Mouse (Mus musculus) thymus, postnatal 14 days (tissue): Measurements from ENCODE around the gene Adam12.

ENCODE experiments used
- DNase-seq: peaks from one replicate; pipeline ENCODE4 v3.0.0; 2021

Adam12 gene

GRCm38 (mm10) chr7:134231378-134232346 is at the start of gene Adam12:
Adam12 (minus strand) TSS chr7:134232146.
- DNase-seq = peak; percentile 54

DNA sequence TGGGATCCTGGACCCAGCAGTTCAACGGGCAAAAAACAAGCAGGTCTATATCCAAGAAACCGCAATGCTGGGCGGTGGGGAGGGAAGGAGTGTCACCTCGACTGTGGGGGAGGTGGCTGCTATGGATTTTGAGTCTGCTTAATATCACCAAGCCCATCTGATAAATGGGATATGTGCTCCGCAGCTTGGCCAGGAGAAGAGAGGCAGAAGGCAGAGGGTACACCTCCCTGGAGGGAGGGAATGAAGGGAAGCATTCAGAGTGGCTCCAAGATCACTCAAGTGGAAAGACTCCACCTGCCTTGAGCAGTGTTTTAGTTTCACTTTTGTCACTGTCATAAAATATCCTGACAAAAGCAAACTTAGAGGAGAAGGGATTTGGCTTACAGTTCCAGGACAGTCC is 41.0 kb upstream of the Adam12 start:
- no peak for DNase-seq

DNA sequence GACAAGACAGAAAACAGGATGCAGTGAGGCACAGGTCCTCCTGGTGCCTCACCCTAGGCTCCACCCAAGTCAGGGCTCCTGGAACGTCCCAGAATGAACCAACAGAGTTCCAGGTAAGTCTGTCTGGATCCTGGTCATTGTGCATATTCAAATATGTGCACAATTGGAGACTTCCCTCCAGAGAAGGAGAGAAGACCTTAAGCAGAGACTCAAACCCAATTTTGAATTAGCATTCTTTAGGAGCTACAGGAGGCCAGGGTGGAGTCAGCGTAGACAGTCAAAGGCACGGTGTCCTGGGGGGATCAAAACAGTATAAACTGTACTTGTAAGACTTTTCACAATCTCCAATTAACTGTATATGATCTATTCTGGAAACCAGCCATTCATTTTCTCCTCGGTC is 40.5 kb upstream of the Adam12 start:
- no peak for DNase-seq

DNA sequence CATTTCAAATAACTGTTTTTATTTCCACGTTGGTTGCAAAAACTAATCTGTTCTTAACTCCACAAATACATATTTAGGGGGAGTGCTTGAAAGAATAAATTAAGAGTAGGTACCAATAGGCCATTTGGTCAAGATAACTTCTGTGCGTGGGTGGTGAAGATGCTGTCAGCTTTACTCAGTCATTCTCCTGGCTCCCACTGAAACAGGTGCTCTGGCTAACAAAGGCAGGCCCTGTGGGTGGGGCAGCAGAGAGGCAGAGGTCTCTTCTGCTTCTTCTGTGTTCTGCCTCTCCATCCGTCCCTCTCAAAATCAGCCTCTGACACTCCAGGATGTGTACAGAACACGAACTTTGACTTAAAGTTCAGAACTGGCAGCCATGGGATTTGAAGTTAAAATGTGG is 33.8 kb upstream of the Adam12 start:
- no peak for DNase-seq

GRCm38 (mm10) chr7:134263146-134263906 is 31.4 kb upstream of the Adam12 start:
- DNase-seq = peak; percentile 86

GRCm38 (mm10) chr7:134261003-134261701 is 29.2 kb upstream of the Adam12 start:
- DNase-seq = no peak

GRCm38 (mm10) chr7:134250273-134250870 is 18.4 kb upstream of the Adam12 start:
- no peak for DNase-seq

DNA sequence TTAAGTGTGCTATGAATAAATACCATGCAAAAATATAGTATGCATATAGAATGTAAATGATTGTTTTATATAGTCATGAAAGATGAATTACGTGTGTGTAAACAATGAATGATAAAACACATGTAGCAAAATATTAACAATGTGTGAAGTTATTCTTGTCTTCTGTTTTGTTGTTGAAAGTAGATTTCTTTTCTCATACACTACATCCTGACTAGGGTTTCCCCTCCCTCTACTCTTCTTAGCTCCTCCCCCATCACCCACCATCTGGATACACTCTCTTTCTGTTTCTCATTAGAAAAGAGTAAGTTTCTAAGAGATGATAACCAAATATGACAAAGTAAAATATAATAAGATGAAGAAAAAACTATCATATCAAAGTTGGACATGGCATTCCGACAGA is 16.1 kb upstream of the Adam12 start:
- no peak for DNase-seq

- no peak for DNase-seq
These were observed 14.7 kb upstream of the Adam12 start for GRCm38 (mm10) chr7:134246624-134247023.

GRCm38 (mm10) chr7:134242773-134243172 is 10.8 kb upstream of the Adam12 start:
- no peak for DNase-seq

DNA sequence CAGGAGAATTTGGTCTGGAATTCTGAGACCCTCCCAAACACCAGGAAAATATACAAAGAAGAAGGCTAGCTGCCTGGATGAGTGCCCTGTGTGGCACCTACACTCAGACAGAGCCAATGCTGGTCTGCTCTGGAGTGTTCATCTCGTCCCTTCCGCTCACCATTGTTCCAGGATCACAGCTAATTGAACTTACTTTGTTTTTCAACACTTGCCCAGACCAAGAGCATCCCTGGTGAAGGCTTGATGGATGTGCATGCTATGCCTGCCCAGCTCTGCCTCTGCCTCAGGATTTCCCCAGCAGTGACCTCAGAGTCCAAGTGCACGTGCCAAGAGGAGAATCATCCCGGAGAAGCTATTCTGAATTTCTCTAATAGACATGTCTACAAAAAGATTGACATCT is 9.3 kb upstream of the Adam12 start:
- no peak for DNase-seq

GRCm38 (mm10) chr7:134240579-134240978 is 8.6 kb upstream of the Adam12 start:
- DNase-seq = no peak

GRCm38 (mm10) chr7:134238863-134239262 is 6.9 kb upstream of the Adam12 start:
- no peak for DNase-seq

GRCm38 (mm10) chr7:134237356-134237755 is 5.4 kb upstream of the Adam12 start:
- DNase-seq = no peak

- no peak for DNase-seq
These were observed 4.8 kb upstream of the Adam12 start for GRCm38 (mm10) chr7:134236727-134237126.

DNA sequence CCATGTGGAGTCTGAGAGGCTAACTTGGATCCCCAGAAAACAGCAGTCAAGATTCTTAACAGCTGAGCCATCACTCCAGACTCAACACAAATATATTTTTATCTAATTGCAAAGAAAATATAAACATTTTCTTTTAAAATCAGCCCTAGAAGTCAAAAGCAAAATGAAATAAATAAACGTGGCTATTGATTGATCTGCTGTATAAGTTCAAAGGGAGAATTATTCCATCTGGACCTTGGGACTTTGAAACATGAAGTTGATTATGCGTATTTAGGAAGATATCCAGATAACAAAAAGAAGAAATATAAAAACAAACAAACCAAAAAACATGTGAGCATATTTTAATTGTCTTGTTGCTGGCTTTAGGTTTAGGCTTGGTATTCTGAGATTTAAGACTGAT is 3.6 kb upstream of the Adam12 start:
- DNase-seq = no peak

- DNase-seq = no peak
These were observed 1.2 kb downstream of the Adam12 start for GRCm38 (mm10) chr7:134230708-134231107.

- no peak for DNase-seq
These were observed 2.0 kb downstream of the Adam12 start for GRCm38 (mm10) chr7:134229899-134230298.

- no peak for DNase-seq
These were observed 4.0 kb downstream of the Adam12 start for GRCm38 (mm10) chr7:134227773-134228455.

DNA sequence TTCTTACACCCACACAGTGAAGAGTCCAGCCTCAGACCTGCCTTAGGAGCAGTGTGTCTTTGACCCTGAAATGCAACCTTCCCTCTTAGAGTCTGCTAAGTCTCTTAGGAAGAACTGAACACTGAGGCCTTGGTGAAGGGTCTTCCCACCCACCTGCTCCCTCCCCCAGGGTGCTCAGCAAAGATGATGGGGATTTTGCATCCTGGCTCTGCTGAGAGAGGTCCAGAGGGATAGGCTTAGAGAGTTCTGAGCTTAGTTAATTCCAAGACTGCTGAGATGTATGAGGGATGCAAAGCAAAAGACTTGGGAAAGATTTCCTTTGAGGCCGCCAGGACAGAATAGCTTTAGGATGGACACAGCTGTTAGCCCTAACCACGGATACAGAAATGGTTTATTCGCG is 4.8 kb downstream of the Adam12 start:
- no peak for DNase-seq

- DNase-seq = no peak
These were observed 5.7 kb downstream of the Adam12 start for GRCm38 (mm10) chr7:134226231-134226630.
